Mouse (Mus musculus) heart, adult 2 months (tissue): ENCODE data around the gene Zbtb9.

Source experiments
- CTCF ChIP-seq: fragments of 200-600 bp; IDR thresholded peaks from 2 replicates; pipeline ENCODE4 v1.8.1; 2022; ENCODE audit warnings: antibody characterized with exemption, mild to moderate bottlenecking, moderate library complexity
- EP300 ChIP-seq: fragments of 200-500 bp; IDR thresholded peaks from 2 replicates; pipeline ENCODE4 v1.6.1; 2011; ENCODE audit warnings: low read depth, low read length, control low read depth; ENCODE audit not compliant: insufficient read depth
- POLR2A ChIP-seq: fragments of 200-500 bp; IDR thresholded peaks from 2 replicates; pipeline ENCODE4 v1.6.1; 2011; ENCODE audit warnings: mild to moderate bottlenecking, low read depth, low read length, control low read depth; ENCODE audit not compliant: insufficient read depth

GRCm38 (mm10) chr17:26949866-26950265, 23.1 kb upstream of the Zbtb9 start:
- no peak for TF ChIP-seq EP300
- no peak for TF ChIP-seq CTCF
- TF ChIP-seq POLR2A: no peak
